Mouse (Mus musculus) neural tube, embryonic 11.5 days (tissue): ENCODE data around the gene Arhgef12. TPM values are rescaled to one million over a fixed set of nuclear protein-coding genes. Genes with fewer than 3 reads are reported as not detected.

Source experiments
- ATAC-seq: fragments of 200-750 bp; cut with Nextera tagmentation; 2 replicates; pipeline ENCODE4 v1.8.0; 2017; ENCODE audit warnings: moderate number of reproducible peaks, mild to moderate bottlenecking, moderate TSS enrichment, moderate library complexity; ENCODE audit not compliant: insufficient read depth, low FRiP score, low TSS enrichment
- DNase-seq: peaks from one replicate; pipeline ENCODE4 v3.0.0-alpha.2; 2015; ENCODE audit warnings: low spot score
- H3K27ac ChIP-seq: fragments of 300-500 bp; sonication (generic); 2 replicates; pipeline ENCODE4 v1.5.1; 2014; ENCODE audit warnings: low read depth, mild to moderate bottlenecking, low read length
- H3K27me3 ChIP-seq: fragments of 300-500 bp; sonication (generic); 2 replicates; pipeline ENCODE4 v1.6.1; 2014; ENCODE audit warnings: mild to moderate bottlenecking, low read length, mixed read lengths; ENCODE audit not compliant: control insufficient read depth, insufficient read depth
- H3K36me3 ChIP-seq: fragments of 300-500 bp; sonication (generic); 2 replicates; pipeline ENCODE4 v1.6.1; 2014; ENCODE audit warnings: mild to moderate bottlenecking, low read length, moderate library complexity, mixed read lengths; ENCODE audit not compliant: control insufficient read depth, insufficient read depth
- H3K4me1 ChIP-seq: fragments of 300-500 bp; sonication (generic); 2 replicates; pipeline ENCODE4 v1.6.1; 2014; ENCODE audit warnings: low read length, mixed read lengths; ENCODE audit not compliant: control insufficient read depth, insufficient read depth
- H3K4me2 ChIP-seq: fragments of 300-500 bp; sonication (generic); 2 replicates; pipeline ENCODE4 v1.6.1; 2014; ENCODE audit warnings: low read depth, mild to moderate bottlenecking, moderate library complexity
- H3K4me3 ChIP-seq: fragments of 300-500 bp; sonication (generic); 2 replicates; pipeline ENCODE4 v1.5.1; 2014; ENCODE audit warnings: low read depth, low read length
- H3K9ac ChIP-seq: fragments of 300-500 bp; sonication (generic); 2 replicates; pipeline ENCODE4 v1.6.1; 2014; ENCODE audit warnings: mild to moderate bottlenecking, low read length
- H3K9me3 ChIP-seq: fragments of 300-500 bp; sonication (generic); 2 replicates; pipeline ENCODE4 v1.6.1; 2016; ENCODE audit warnings: low read length; ENCODE audit not compliant: control insufficient read depth
- WGBS: fragments of 180-500 bp; shearing (Covaris S2); extraction: QIAGEN DNeasy Blood & Tissue Kit; methylation state at CpG from one replicate; pipeline ENCODE4 v1.1.7; 2014; 5-methylcytosine and 5-hydroxymethylcytosine counted together
- polyA plus RNA-seq: library from polyadenylated mRNA; unstranded; fragments of >200 nt; fragmentation: Nextera tagmentation; extraction: Ambion mirVana; gene quantifications from 2 replicates; pipeline ENCODE4 v1.2.1, GENCODE M21; 2014

Gene Arhgef12
- polyA plus RNA-seq, 1 experiment from 2014 or later, result 10.3 TPM

DNA sequence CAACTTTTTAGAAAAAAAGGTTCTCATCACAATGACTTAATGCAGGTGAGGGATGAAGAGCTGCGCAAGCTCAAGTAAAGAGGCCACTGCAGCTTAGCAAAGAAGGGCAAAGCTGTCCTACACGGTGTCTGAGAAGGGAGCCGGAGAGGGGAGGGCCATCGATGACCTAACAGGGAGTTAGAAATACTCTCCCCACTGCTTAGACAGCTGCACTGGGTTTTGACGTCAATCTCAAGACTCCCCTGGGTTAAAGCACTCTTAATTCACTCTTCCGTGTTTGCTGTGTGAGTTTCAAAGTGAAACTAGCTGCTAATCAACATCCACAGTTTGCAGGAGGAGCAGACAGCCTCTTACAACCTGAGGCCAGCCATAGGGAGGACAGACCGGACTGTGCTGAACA, 30.9 kb downstream of the Arhgef12 start:
- no peak overlapping the region for H3K9ac ChIP-seq
- no peak overlapping the region for H3K27ac ChIP-seq
- H3K9me3 ChIP-seq, result no peaks in the 10 kb centered on the region
- 68% methylated on average over 7 of the region's 7 CpGs for WGBS
- H3K4me3 ChIP-seq, result no peak overlapping the region
- no peak overlapping the region for H3K4me2 ChIP-seq
- ATAC-seq, result no peak
- H3K4me1 ChIP-seq, result no peaks in the 10 kb centered on the region
- H3K36me3 ChIP-seq, result no peaks in the 10 kb centered on the region
- no peak for DNase-seq
- H3K27me3 ChIP-seq, result no peaks in the 10 kb centered on the region

DNA sequence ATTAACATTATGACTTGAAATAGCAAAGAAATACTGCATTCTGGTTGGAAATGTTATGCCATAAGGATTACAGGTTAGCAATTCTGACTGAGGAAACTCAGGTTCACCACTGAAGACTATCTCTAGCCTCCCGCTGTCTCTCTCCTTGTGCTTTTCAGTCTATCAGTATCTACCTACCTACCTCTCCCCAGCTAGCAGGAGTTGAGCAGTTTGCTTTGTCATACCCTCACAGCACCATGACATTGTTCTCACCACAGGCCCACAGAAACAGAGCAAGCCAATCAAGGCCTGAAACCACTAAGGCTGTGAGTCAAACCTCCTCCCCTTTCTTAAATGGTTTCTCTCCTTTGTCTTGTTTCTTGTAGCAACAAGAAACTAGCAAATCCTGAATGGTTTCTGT, 32.4 kb downstream of the Arhgef12 start:
- ATAC-seq (no peak), DNase-seq (no peak)
- H3K27ac ChIP-seq, result no peak overlapping the region
- H3K27me3 ChIP-seq, result no peaks in the 10 kb centered on the region
- no peak overlapping the region for H3K4me3 ChIP-seq
- no peak overlapping the region for H3K4me2 ChIP-seq
- no peaks in the 10 kb centered on the region for H3K9me3 ChIP-seq
- peaks cover 3% of the 10 kb centered on the region; the same call in 1 of the 2 replicates for H3K4me1 ChIP-seq
- H3K36me3 ChIP-seq, result no peaks in the 10 kb centered on the region
- 93% methylated on average over 1 of the region's 1 CpGs for WGBS
- no peak overlapping the region for H3K9ac ChIP-seq

DNA sequence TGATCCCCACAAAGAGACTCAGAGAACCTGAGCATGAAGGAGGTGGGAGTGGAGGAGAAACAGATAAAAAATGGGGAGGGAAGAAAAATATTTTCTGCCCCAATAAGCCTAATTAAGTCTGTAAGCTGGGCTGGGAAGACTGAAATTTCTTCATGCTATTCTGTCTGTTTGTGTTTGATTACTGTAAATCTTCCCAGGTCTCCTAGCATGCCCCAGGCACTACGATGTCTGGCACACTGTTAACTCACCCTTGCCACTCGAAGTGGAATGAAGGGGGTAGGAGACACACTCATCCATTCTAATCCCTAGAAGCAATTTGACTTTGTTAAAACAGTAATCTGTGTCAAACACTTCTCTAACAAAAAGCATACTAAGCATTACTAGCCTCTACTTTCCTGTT, 35.3 kb downstream of the Arhgef12 start:
- DNase-seq (no peak), ATAC-seq (no peak)
- Histone ChIP-seq H3K4me3 (no peak overlapping the region), H3K4me2 (no peak overlapping the region), H3K27ac (no peak overlapping the region), H3K4me1 (peaks cover 3% of the 10 kb centered on the region; the same call in 1 of the 2 replicates), H3K36me3 (no peaks in the 10 kb centered on the region), H3K9ac (no peak overlapping the region), H3K9me3 (no peaks in the 10 kb centered on the region), H3K27me3 (no peaks in the 10 kb centered on the region)
- WGBS, result 68% methylated on average over 2 of the region's 2 CpGs

DNA sequence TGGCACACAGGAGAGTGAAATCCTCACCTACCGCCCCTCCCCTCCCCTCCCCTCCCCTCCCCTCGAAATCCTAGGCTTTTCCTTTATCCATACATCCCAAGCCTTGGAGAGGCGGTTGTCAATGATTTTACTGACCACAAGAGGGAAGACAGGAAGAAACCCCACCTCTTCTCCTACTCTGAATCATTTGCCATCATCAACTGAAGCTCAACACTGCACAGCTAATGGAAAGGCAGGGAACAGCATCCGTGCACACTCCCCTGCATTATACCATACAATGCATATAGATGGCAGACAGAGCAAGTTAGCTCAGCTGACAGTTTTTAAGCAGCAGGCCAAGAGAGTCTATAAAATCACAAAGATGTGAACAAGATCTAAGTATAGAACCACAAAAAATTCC, 35.9 kb downstream of the Arhgef12 start:
- Histone ChIP-seq H3K9me3 (no peaks in the 10 kb centered on the region), H3K4me3 (no peak overlapping the region), H3K9ac (no peak overlapping the region), H3K27ac (no peak overlapping the region), H3K4me1 (peaks cover 3% of the 10 kb centered on the region; the same call in 1 of the 2 replicates), H3K4me2 (no peak overlapping the region), H3K36me3 (no peaks in the 10 kb centered on the region), H3K27me3 (no peaks in the 10 kb centered on the region)
- 29% methylated on average over 4 of the region's 4 CpGs for WGBS
- DNase-seq (no peak), ATAC-seq (no peak)

DNA sequence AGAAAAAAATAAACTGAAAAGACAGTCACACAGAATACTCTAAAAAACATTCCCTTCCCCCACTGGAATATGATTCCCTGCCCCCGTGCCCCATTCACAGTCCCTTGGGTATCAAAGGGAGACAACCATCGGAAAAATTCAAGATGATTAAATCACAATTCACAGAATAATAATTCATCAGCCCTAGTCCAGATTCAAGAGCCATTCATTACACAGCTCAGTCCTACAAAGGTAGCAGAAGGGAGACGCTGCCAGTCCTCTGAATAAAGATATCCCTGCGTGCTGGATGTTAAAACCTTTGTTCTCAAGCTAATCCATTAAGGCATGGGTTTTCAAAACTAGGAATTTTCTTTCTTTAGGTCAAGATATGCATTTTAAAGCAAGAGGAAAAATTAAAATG, 36.5 kb downstream of the Arhgef12 start:
- no peak overlapping the region for H3K4me2 ChIP-seq
- H3K27me3 ChIP-seq, result no peaks in the 10 kb centered on the region
- 55% methylated on average over 4 of the region's 4 CpGs for whole genome bisulfite sequencing
- 0 out of 2 replicates have a peak overlapping the region, but pooled peaks have one; percentile 15 for H3K9ac ChIP-seq
- ATAC-seq (no peak), DNase-seq (no peak)
- no peak overlapping the region for H3K27ac ChIP-seq
- H3K4me1 ChIP-seq, result peaks cover 3% of the 10 kb centered on the region; the same call in 1 of the 2 replicates
- H3K4me3 ChIP-seq, result 0 out of 2 replicates have a peak overlapping the region, but pooled peaks have one; percentile 6
- no peaks in the 10 kb centered on the region for H3K36me3 ChIP-seq
- no peaks in the 10 kb centered on the region for H3K9me3 ChIP-seq

DNA sequence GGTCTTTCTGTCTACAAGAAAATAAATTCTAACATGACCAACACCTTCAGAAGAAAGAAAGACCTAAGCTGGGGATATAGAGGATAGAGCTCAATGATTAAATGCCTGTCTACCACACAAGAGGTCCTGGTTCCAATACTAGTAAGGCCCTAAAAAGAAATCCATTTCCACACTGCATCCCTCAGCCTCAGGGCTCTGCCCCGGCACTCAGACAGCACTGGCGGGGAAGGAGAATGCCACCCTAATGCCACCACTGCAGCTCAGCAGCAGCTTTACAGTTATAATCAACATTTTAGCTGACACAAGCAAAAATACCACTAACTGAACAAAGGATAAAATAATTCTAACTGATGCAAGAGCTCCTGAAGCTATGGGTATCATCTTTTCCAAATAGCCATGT, 36.9 kb downstream of the Arhgef12 start:
- Histone ChIP-seq H3K4me1 (peaks cover 3% of the 10 kb centered on the region; the same call in 1 of the 2 replicates), H3K4me2 (no peak overlapping the region), H3K27ac (no peak overlapping the region), H3K4me3 (peak overlapping the region; percentile 6; the same call in 1 of the 2 replicates), H3K9me3 (no peaks in the 10 kb centered on the region), H3K9ac (0 out of 2 replicates have a peak overlapping the region, but pooled peaks have one; percentile 19), H3K36me3 (no peaks in the 10 kb centered on the region), H3K27me3 (no peaks in the 10 kb centered on the region)
- 56% methylated on average over 2 of the region's 2 CpGs for WGBS
- DNase-seq (no peak), ATAC-seq (no peak)

DNA sequence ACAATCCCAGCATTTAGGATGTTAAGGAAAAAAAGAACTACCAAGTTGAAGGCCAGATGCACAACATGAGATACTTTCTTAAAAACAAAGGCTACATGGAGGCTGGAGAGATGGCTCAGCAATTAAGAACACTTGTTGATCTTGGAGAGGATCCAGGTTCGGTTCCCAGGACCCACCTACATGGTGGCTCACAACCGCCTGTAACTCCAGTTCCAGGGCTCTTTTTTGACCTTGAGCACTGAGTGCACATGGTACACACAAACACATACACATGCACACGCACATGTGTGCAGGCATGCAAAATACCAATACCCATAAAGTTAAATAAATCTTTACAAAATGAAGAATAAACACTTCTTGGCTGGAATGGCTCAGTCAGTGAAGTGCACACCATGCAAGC, 39.1 kb downstream of the Arhgef12 start:
- Histone ChIP-seq H3K4me1 (peaks cover 3% of the 10 kb centered on the region; the same call in 1 of the 2 replicates), H3K4me3 (no peak overlapping the region), H3K4me2 (no peak overlapping the region), H3K27ac (no peak overlapping the region), H3K9ac (no peak overlapping the region), H3K9me3 (no peaks in the 10 kb centered on the region), H3K36me3 (no peaks in the 10 kb centered on the region), H3K27me3 (no peaks in the 10 kb centered on the region)
- no peak for DNase-seq
- no peak for ATAC-seq
- 86% methylated on average over 3 of the region's 3 CpGs for WGBS

DNA sequence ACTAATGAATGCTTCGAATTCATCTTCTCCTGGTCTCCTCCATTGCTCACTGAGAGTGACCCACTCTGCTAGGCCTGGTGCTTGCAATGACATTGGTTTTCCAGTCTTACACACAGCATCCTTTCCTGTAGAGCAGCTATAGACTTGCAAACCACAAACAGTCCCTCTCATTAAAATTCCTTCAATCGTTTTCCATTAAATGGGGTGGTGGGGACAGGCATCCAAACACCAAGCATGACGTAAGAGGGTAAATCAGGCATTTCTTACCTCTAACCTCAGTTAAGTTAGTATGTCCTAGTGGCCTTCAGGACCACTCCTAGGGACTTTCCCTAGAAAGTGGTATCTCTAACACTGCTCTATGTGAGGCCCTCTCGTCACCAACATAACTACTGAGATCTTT, 41.8 kb downstream of the Arhgef12 start:
- ATAC-seq, result no peak
- Histone ChIP-seq H3K4me2 (no peak overlapping the region), H3K36me3 (no peaks in the 10 kb centered on the region), H3K9me3 (no peaks in the 10 kb centered on the region), H3K27me3 (no peaks in the 10 kb centered on the region), H3K4me3 (no peak overlapping the region), H3K4me1 (peaks cover 2% of the 10 kb centered on the region; the same call in 1 of the 2 replicates), H3K9ac (no peak overlapping the region), H3K27ac (no peak overlapping the region)
- DNase-seq, result no peak
- 85% methylated on average over 4 of the region's 4 CpGs for WGBS

DNA sequence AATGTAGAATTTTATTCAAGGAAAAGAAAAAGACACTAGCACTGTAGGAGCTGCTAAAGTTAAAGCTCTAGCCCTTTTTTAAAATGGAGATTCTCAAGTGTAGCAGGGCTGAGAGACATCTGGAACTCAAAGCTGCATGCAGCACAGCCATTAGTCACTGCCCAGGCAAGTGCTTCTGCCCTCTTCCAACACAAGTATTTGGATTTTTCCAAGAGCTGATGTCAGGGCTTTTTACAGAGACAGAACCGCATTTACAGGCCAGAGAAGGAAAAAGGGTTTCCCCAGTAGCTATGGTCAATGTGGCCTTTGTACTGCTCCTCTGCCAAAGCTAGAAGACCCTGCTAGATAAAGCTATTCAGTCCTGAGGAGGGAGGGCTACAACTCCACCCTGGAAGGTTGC, 45.5 kb downstream of the Arhgef12 start:
- H3K27me3 ChIP-seq, result no peaks in the 10 kb centered on the region
- DNase-seq (no peak), ATAC-seq (no peak)
- no peaks in the 10 kb centered on the region for H3K4me1 ChIP-seq
- H3K36me3 ChIP-seq, result no peaks in the 10 kb centered on the region
- no peak overlapping the region for H3K4me3 ChIP-seq
- H3K9me3 ChIP-seq, result no peaks in the 10 kb centered on the region
- H3K27ac ChIP-seq, result no peak overlapping the region
- no peak overlapping the region for H3K4me2 ChIP-seq
- 68% methylated on average over 1 of the region's 1 CpGs for WGBS
- no peak overlapping the region for H3K9ac ChIP-seq
